Mouse (Mus musculus): ENCODE measurements around the gene Alyref.

DNA sequence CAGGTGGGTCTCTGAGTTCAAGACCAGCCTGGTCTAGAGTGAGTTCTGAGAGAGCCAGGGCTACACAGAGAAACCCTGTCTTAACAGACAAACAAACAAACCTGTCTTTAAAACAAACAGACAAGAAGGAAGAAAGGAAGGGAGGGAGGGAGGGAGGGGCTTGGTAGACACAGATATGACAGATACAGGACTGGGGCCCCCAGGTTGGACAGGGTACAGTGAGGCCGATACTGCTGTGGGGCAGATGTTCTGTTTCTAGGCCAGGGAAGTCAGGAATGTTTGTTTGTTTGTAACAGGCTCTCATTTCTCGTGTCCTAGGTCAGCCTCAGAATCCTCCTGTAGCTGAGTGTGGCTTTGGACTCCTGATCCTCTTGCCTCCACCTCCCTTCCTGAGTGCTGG is 5.4 kb upstream of the Alyref start:
- no peak for TF ChIP-seq POLR2A (IDR thresholded peaks at IDR 0.05; ENCODE audit: low read depth, low read length)
- TF ChIP-seq CTCF (IDR thresholded peaks at IDR 0.05; ENCODE audit: extremely low read depth, insufficient read depth, insufficient read length, insufficient replicate concordance), result no peak

Data from spleen, adult 2 months (tissue).